Mouse (Mus musculus) C2C12 (cell line): ENCODE measurements around the gene Psmc3ip.

Experiments used
- MYOG ChIP-seq: IDR thresholded peaks from one replicate; pipeline ENCODE4 v1.6.1; 2011; ENCODE audit not compliant: control insufficient read depth, insufficient read length; ENCODE audit errors: extremely low read depth
- USF1 ChIP-seq: IDR thresholded peaks from one replicate; pipeline ENCODE4 v1.6.1; 2011; ENCODE audit warnings: low read depth, mild to moderate bottlenecking, control low read depth, moderate library complexity

GRCm38 (mm10) chr11:101080421-101080820 is 14.8 kb downstream of the Psmc3ip start:
- no peak for TF ChIP-seq USF1
- no peak for TF ChIP-seq MYOG
